Comparison of ENCODE assay signal across 33 mouse cellular contexts in the genomic region with DNA sequence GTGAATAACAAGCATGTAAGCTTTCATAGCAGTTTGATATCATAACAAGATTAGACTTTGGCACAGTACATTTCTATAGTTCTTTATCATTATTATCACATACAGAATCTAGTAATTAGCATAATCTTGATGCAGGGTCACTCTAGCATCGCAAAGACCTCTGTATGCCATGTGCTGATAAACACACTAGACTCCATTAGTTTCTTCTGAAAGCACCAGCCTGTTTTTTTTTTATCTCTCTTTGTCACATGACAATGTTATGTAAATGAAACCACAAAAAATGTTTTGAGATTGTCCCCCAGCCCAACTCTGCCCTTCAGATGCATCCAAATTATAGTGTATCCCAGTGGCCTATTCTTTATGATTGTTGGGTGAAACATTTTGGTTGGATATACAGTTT. TPM values are rescaled to one million over a fixed set of nuclear protein-coding genes. Genes with fewer than 3 reads are reported as not detected.
DNase-seq lines count a peak whose midpoint lies in the region; ATAC-seq and TF ChIP-seq lines count a peak whose summit lies in the region.
"Had no signal": no experiment of that assay in that cellular context is flagged by ENCODE, and none has a peak within 500 bp of the region (broad histone marks: within the 10 kb centered on the region; RNA-seq: fewer than 3 reads in every experiment).

No protein-coding gene starts in this region.

- no peak for DNase-seq in liver, embryonic 11.5 days (ENCODE audit: low spot score)
- DNase-seq in liver (no peak), G1E (ENCODE audit: low spot score) (no peak)
- DNase-seq in induced T-regulatory cell, adult 2 months (ENCODE audit: low read depth), result peak; percentile 38
- no peak for DNase-seq in ovary, postnatal 10 days (ENCODE audit: low spot score)
- no peak for DNase-seq in cerebellum, postnatal 4 days (ENCODE audit: low spot score in 2 of 2)
- DNase-seq in embryo, embryonic 9.5 days (ENCODE audit: extremely low spot score), result no peak
- DNase-seq: adrenal gland, adult 2 months; adrenal gland, postnatal 14 days; cerebellum, adult 11-12 months; cerebellum, adult 9-10 months; cerebellum, postnatal 14 days; gastrocnemius, postnatal 25 days had no signal

- H3K9me3 ChIP-seq in liver, embryonic 11.5 days (ENCODE audit: control insufficient read depth, low read length), result no peaks in the 10 kb centered on the region
- H3K9me3 ChIP-seq in G1E (replicated peaks), result no peaks in the 10 kb centered on the region
- H3K9me3 ChIP-seq: embryonic facial prominence, embryonic 10.5 days; embryonic facial prominence, embryonic 13.5 days; forebrain, embryonic 12.5 days; forebrain, embryonic 15.5 days; hindbrain, embryonic 12.5 days; hindbrain, embryonic 15.5 days had no signal

- no peak overlapping the region for H3K4me3 ChIP-seq in liver, embryonic 11.5 days (ENCODE audit: low read depth, low read length)
- H3K4me3 ChIP-seq in G1E (ENCODE audit: low read depth, low read length), result no peak overlapping the region
- H3K4me3 ChIP-seq: embryonic facial prominence, embryonic 10.5 days; embryonic facial prominence, embryonic 13.5 days; erythroblast, embryonic 14.5 days; forebrain, embryonic 12.5 days; forebrain, embryonic 15.5 days; hindbrain, embryonic 12.5 days; hindbrain, embryonic 15.5 days had no signal

- peak; percentile 30; the same call in 1 of the 2 replicates for ATAC-seq in liver, embryonic 11.5 days (replicated peaks; ENCODE audit: low FRiP score)
- ATAC-seq in G1E (ENCODE audit: extremely low read depth, insufficient number of reproducible peaks, low FRiP score, poor library complexity, severe bottlenecking), result peak; percentile 45
- ATAC-seq in megakaryocyte-erythroid progenitor cell, adult 5-6 weeks (replicated peaks; ENCODE audit: low FRiP score, low TSS enrichment, poor library complexity, severe bottlenecking), result peak; percentile 69
- ATAC-seq: forebrain, embryonic 15.5 days; intestine, postnatal 0 days; Patski had no signal

- H3K9ac ChIP-seq in liver, embryonic 11.5 days (ENCODE audit: low read depth, low read length), result no peak overlapping the region
- H3K9ac ChIP-seq: embryonic facial prominence, embryonic 13.5 days; forebrain, embryonic 12.5 days; forebrain, embryonic 15.5 days; hindbrain, embryonic 12.5 days; hindbrain, embryonic 15.5 days had no signal

- 33% methylated on average over 1 of the region's 1 CpGs for WGBS in liver, embryonic 11.5 days

- no peak overlapping the region for H3K4me2 ChIP-seq in liver, embryonic 11.5 days
- H3K4me2 ChIP-seq: embryonic facial prominence, embryonic 13.5 days; forebrain, embryonic 12.5 days; forebrain, embryonic 15.5 days; heart, embryonic 11.5 days; hindbrain, embryonic 12.5 days; hindbrain, embryonic 15.5 days had no signal

- H3K4me1 ChIP-seq in liver, embryonic 11.5 days (replicated peaks; ENCODE audit: control insufficient read depth, insufficient read depth, low read length), result no peaks in the 10 kb centered on the region; the same call in 1 of the 2 replicates
- H3K4me1 ChIP-seq in G1E (ENCODE audit: insufficient read depth, low read depth, low read length), result peaks cover 42% of the 10 kb centered on the region
- H3K4me1 ChIP-seq: embryonic facial prominence, embryonic 10.5 days; embryonic facial prominence, embryonic 13.5 days; forebrain, embryonic 12.5 days; forebrain, embryonic 15.5 days; hindbrain, embryonic 12.5 days; hindbrain, embryonic 15.5 days had no signal

- no peaks in the 10 kb centered on the region for H3K36me3 ChIP-seq in liver, embryonic 11.5 days (ENCODE audit: control insufficient read depth, insufficient read depth, low read length)
- H3K36me3 ChIP-seq in G1E (replicated peaks), result no peaks in the 10 kb centered on the region
- H3K36me3 ChIP-seq: embryonic facial prominence, embryonic 10.5 days; embryonic facial prominence, embryonic 13.5 days; forebrain, embryonic 12.5 days; forebrain, embryonic 15.5 days; hindbrain, embryonic 12.5 days; hindbrain, embryonic 15.5 days had no signal

- H3K27me3 ChIP-seq in liver, embryonic 11.5 days (replicated peaks; ENCODE audit: control insufficient read depth, insufficient read depth, low read length), result no peaks in the 10 kb centered on the region
- no peaks in the 10 kb centered on the region for H3K27me3 ChIP-seq in G1E (ENCODE audit: insufficient read depth, low read length)
- H3K27me3 ChIP-seq: embryonic facial prominence, embryonic 13.5 days; forebrain, embryonic 12.5 days; forebrain, embryonic 15.5 days; hindbrain, embryonic 12.5 days; hindbrain, embryonic 15.5 days; Patski had no signal

- TF ChIP-seq CTCF in G1E (IDR thresholded peaks at IDR 0.05; ENCODE audit: low read depth, low read length), result no peak

- no peak overlapping the region for H3K27ac ChIP-seq in liver, embryonic 11.5 days (ENCODE audit: low read depth, low read length)
- H3K27ac ChIP-seq: embryonic facial prominence, embryonic 10.5 days; embryonic facial prominence, embryonic 13.5 days; forebrain, embryonic 12.5 days; forebrain, embryonic 15.5 days; hindbrain, embryonic 12.5 days; hindbrain, embryonic 15.5 days had no signal

RNA-seq across cellular contexts. Expression of gene Ccr1, which starts 20.7 kb away (rescaled TPM):
- polyA plus RNA-seq in liver, embryonic 11.5 days (2014; fragmentation: Nextera tagmentation; extraction: Ambion mirVana), result 1.9 and 2.0 TPM in 2 replicates
- total RNA-seq in G1E (2014; fragmentation: Nextera tagmentation) (1.8 and 2.2 TPM in 2 replicates), G1E (2017) (3.7 and 3.9 TPM in 2 replicates)
- 0.03 and 0.04 TPM in 2 replicates for polyA plus RNA-seq in G1E (2012)
- total RNA-seq in megakaryocyte-erythroid progenitor cell, adult 5-6 weeks (2014; fragmentation: Nextera tagmentation), result 0.64 TPM in 1 of 2 replicates, not detected in the other
- total RNA-seq in megakaryocyte-erythroid progenitor cell, adult 5-6 weeks (2017), result not detected in 2 replicates
- polyA plus RNA-seq: erythroblast, embryonic 14.5 days; Patski had no signal

RNA-seq across cellular contexts. Expression of gene Ccr1l1, which starts 30.4 kb away (rescaled TPM):
- polyA plus RNA-seq in liver, embryonic 11.5 days (2014; fragmentation: Nextera tagmentation; extraction: Ambion mirVana), result not detected in 2 replicates
- not detected in 2 replicates for total RNA-seq in G1E (2014; fragmentation: Nextera tagmentation)
- total RNA-seq in G1E (2017), result 0.11 and 0.46 TPM in 2 replicates
- polyA plus RNA-seq in G1E (2012), result not detected in 2 replicates
- total RNA-seq in megakaryocyte-erythroid progenitor cell, adult 5-6 weeks (2014; fragmentation: Nextera tagmentation), result not detected in 2 replicates
- not detected in 2 replicates for total RNA-seq in megakaryocyte-erythroid progenitor cell, adult 5-6 weeks (2017)
- total RNA-seq: adrenal gland, adult 2 months; adrenal gland, postnatal 14 days; adrenal gland, postnatal 4 days; common myeloid progenitor, adult 5-6 weeks; gastrocnemius, adult 8-10 months; gastrocnemius, postnatal 25 days; heart, adult 8-10 months; heart, postnatal 25 days; hematopoietic stem cell, adult 5-6 weeks had no signal
- polyA plus RNA-seq: adrenal gland, adult 2 months; embryonic facial prominence, embryonic 10.5 days; embryonic facial prominence, embryonic 13.5 days; erythroblast, embryonic 14.5 days; forebrain, embryonic 12.5 days; forebrain, embryonic 15.5 days; heart, embryonic 11.5 days; heart, embryonic 14.5 days; heart, postnatal 0 days; hindbrain, embryonic 12.5 days; hindbrain, embryonic 15.5 days; intestine, embryonic 14.5 days; intestine, postnatal 0 days; Patski had no signal
